Mouse (Mus musculus) liver, embryonic 14.5 days (tissue): Measurements from ENCODE around the gene Npas3. TPM values are rescaled to one million over a fixed set of nuclear protein-coding genes. Genes with fewer than 3 reads are reported as not detected.

Experiments used
- ATAC-seq: fragments of 200-750 bp; cut with Nextera tagmentation; 2 replicates; pipeline ENCODE4 v1.8.0; 2017; ENCODE audit warnings: moderate number of reproducible peaks, mild to moderate bottlenecking, moderate library complexity; ENCODE audit not compliant: insufficient read depth
- DNase-seq, 3 experiments: peaks; one replicate each; pipeline ENCODE4 v3.0.0-alpha.2; 2012 to 2013; ENCODE audit warnings: low read depth in 3 of 3, low spot score in 3 of 3
- H3K27ac ChIP-seq: fragments of 300-500 bp; sonication (generic); 2 replicates; pipeline ENCODE4 v1.5.1; 2014; ENCODE audit warnings: moderate library complexity, mild to moderate bottlenecking, control low read depth, inconsistent platforms
- H3K27me3 ChIP-seq: fragments of 300-500 bp; sonication (generic); 2 replicates; pipeline ENCODE4 v1.6.1; 2014; ENCODE audit warnings: mild to moderate bottlenecking, low read length, moderate library complexity; ENCODE audit not compliant: control insufficient read depth, insufficient read depth
- H3K36me3 ChIP-seq: fragments of 300-500 bp; sonication (generic); replicated peaks from 2 replicates; pipeline ENCODE4 v1.6.1; 2014; ENCODE audit warnings: low read depth; ENCODE audit not compliant: control insufficient read depth, insufficient read depth
- H3K4me1 ChIP-seq, 2 experiments: fragments of 200-500 bp in 1 of 2; fragments of 300-500 bp in 1 of 2; sonication (generic) in 1 of 2; replicated peaks; 2 replicates each; pipeline ENCODE4 v1.6.1; 2012 to 2014; ENCODE audit warnings: antibody characterized with exemption in 1 of 2, inconsistent platforms in 1 of 2, low read length in 1 of 2; ENCODE audit not compliant: control insufficient read depth in 2 of 2, insufficient read depth in 2 of 2
- H3K4me2 ChIP-seq: fragments of 300-500 bp; sonication (generic); 2 replicates; pipeline ENCODE4 v1.6.1; 2014; ENCODE audit warnings: low read depth, mild to moderate bottlenecking, control low read depth, moderate library complexity
- H3K4me3 ChIP-seq, 2 experiments: fragments of 200-500 bp in 1 of 2; fragments of 300-500 bp in 1 of 2; sonication (generic) in 1 of 2; 2 replicates each; pipeline ENCODE4 v1.5.1; 2012 to 2014; ENCODE audit warnings: low read depth in 2 of 2, low read length in 2 of 2, mild to moderate bottlenecking in 2 of 2, control low read depth in 1 of 2, inconsistent platforms in 1 of 2, moderate library complexity in 1 of 2; ENCODE audit not compliant: insufficient read depth in 1 of 2
- H3K9ac ChIP-seq: fragments of 300-500 bp; sonication (generic); replicated peaks from 2 replicates; pipeline ENCODE4 v1.6.1; 2014; ENCODE audit warnings: mild to moderate bottlenecking, control low read depth, moderate library complexity
- H3K9me3 ChIP-seq: fragments of 300-500 bp; sonication (generic); 2 replicates; pipeline ENCODE4 v1.6.1; 2016; ENCODE audit warnings: low read length, mixed read lengths; ENCODE audit not compliant: control insufficient read depth
- CTCF ChIP-seq: IDR thresholded peaks from 2 replicates; pipeline ENCODE4 v1.5.1; 2016; ENCODE audit warnings: antibody characterized with exemption, low read depth, control low read depth
- EP300 ChIP-seq: IDR thresholded peaks from 2 replicates; pipeline ENCODE4 v1.6.1; 2016; ENCODE audit warnings: antibody characterized with exemption, low read depth
- WGBS: fragments of 180-500 bp; shearing (Covaris S2); extraction: QIAGEN DNeasy Blood & Tissue Kit; methylation state at CpG from one replicate; pipeline ENCODE4 v1.1.7; 2014; ENCODE audit not compliant: insufficient replicate concordance; 5-methylcytosine and 5-hydroxymethylcytosine counted together
- polyA plus RNA-seq, 2 experiments: library from polyadenylated mRNA; depleted of rRNA in 1 of 2; stranded (reverse) in 1 of 2; unstranded in 1 of 2; fragments of >200 nt; fragmentation: Nextera tagmentation in 1 of 2; extraction: Ambion mirVana in 1 of 2; gene quantifications; 2 replicates each; pipeline versions ENCODE4 v1.2.1 to v1.2.3; 2012 to 2014

Npas3 gene
- polyA plus RNA-seq, 2 experiments, result 0.08 to 0.09 TPM

GRCm38 (mm10) chr12:53514885-53515284 lies 266.4 kb downstream of the Npas3 start:
- no peaks in the 10 kb centered on the region for H3K36me3 ChIP-seq
- no peak overlapping the region for H3K4me3 ChIP-seq
- H3K27me3 ChIP-seq, result no peaks in the 10 kb centered on the region
- TF ChIP-seq CTCF, result no peak
- no peak for TF ChIP-seq EP300
- no peak overlapping the region for H3K27ac ChIP-seq
- H3K4me1 ChIP-seq, result no peaks in the 10 kb centered on the region
- DNase-seq, result no peak
- 42% methylated on average over 4 of the region's 4 CpGs for WGBS
- ATAC-seq, result no peak
- H3K9me3 ChIP-seq, result no peaks in the 10 kb centered on the region
- H3K4me2 ChIP-seq, result no peak overlapping the region
- no peak overlapping the region for H3K9ac ChIP-seq

DNA sequence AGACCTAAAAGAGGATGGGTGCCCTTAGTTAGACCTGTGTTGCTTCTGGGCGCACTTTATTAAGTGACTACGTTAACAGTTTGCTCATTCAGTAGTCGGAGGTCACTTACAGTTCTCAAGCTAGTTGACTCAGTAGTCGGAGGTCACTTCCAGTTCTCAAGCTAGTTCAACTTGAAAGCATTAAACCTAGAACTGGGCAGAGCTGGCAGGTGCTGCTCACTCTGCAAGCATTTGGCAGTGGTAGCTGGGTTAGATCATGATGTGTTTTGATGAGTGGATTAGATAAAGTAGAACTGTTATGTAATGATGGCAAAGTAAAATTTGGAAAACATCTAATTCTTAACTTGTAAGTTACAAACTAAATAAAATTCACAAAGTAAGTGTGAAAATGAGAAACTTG lies 271.1 kb downstream of the Npas3 start:
- no peaks in the 10 kb centered on the region for H3K9me3 ChIP-seq
- H3K27me3 ChIP-seq, result no peaks in the 10 kb centered on the region
- no peak for TF ChIP-seq EP300
- no peak for TF ChIP-seq CTCF
- 75% methylated on average over 4 of the region's 4 CpGs for WGBS
- no peak overlapping the region for H3K4me3 ChIP-seq
- no peak overlapping the region for H3K4me2 ChIP-seq
- no peak overlapping the region for H3K27ac ChIP-seq
- no peak overlapping the region for H3K9ac ChIP-seq
- DNase-seq (no peak), ATAC-seq (no peak)
- H3K36me3 ChIP-seq, result no peaks in the 10 kb centered on the region
- H3K4me1 ChIP-seq, result no peaks in the 10 kb centered on the region

DNA sequence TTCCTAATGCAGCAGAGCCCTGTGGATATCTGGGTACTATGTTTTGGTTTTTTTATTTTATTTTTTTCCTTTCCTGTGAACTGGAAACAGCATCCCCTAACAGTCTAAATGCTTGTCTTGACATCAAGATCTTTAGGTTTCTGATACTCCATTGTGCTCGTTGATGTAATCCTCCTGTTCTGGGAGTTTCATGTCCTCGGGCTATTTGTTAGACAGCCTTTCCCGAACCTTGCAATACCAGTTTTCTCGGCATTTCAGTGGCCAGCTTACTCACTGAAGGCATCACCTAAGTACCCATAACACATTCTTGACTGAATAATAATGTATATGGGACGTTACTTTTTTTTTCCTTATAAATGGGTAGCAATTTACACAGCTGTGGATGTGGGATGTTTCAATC lies 274.2 kb downstream of the Npas3 start:
- ATAC-seq (no peak), DNase-seq (no peak)
- H3K4me1 ChIP-seq, result no peaks in the 10 kb centered on the region
- no peak for TF ChIP-seq EP300
- TF ChIP-seq CTCF, result no peak
- H3K27ac ChIP-seq, result no peak overlapping the region
- H3K36me3 ChIP-seq, result no peaks in the 10 kb centered on the region
- H3K9me3 ChIP-seq, result no peaks in the 10 kb centered on the region
- 56% methylated on average over 5 of the region's 5 CpGs for WGBS
- H3K27me3 ChIP-seq, result no peaks in the 10 kb centered on the region
- H3K4me3 ChIP-seq, result no peak overlapping the region
- no peak overlapping the region for H3K9ac ChIP-seq
- no peak overlapping the region for H3K4me2 ChIP-seq

DNA sequence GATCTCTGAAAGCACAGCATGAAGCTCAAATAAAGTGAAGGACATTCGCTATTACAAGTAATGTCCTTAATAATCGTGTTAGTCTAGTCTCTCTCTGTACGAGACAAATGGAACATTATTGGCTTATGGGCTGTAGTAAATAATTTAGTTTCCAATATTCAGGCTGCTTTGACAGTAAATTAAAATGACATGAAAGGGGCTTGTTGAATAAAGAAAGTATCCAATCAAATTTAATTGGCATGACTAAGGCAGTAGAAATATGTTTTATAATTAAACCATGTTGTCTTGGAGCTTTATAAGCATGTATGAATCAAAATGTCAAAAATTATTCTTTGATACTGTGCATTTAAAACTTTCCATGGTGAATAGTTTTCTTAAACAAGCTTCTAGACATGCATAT lies 278.6 kb downstream of the Npas3 start:
- no peak for ATAC-seq
- Histone ChIP-seq H3K27ac (no peak overlapping the region), H3K4me3 (no peak overlapping the region), H3K9me3 (no peaks in the 10 kb centered on the region), H3K27me3 (no peaks in the 10 kb centered on the region), H3K9ac (no peak overlapping the region), H3K36me3 (no peaks in the 10 kb centered on the region), H3K4me1 (no peaks in the 10 kb centered on the region), H3K4me2 (no peak overlapping the region)
- no peak for TF ChIP-seq EP300
- no peak for TF ChIP-seq CTCF
- 72% methylated on average over 3 of the region's 3 CpGs for WGBS
- DNase-seq, result no peak

DNA sequence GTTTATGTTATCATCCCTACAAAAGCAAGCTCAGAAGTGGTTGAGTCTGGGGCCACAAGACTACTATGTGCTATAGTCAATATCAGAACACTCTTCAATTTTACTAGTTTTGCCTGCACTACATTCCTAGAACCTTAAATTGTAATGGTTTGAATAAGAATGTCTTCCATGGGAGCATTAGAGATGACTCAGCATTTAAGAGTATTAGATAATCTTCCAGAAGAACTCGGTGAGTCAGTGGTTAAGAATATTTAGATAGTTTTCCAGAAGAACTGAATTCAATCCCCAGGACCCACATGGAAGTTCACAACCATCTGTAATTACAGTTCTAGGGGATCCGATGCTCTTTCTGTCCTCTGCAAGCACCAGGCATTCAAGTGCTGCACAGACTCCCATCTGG lies 280.9 kb downstream of the Npas3 start:
- Histone ChIP-seq H3K27me3 (no peaks in the 10 kb centered on the region), H3K27ac (no peak overlapping the region), H3K36me3 (no peaks in the 10 kb centered on the region), H3K4me3 (no peak overlapping the region), H3K4me1 (no peaks in the 10 kb centered on the region), H3K9ac (no peak overlapping the region), H3K4me2 (no peak overlapping the region), H3K9me3 (no peaks in the 10 kb centered on the region)
- no peak for ATAC-seq
- DNase-seq, result no peak
- TF ChIP-seq EP300, result no peak
- no peak for TF ChIP-seq CTCF
- 48% methylated on average over 2 of the region's 2 CpGs for WGBS

DNA sequence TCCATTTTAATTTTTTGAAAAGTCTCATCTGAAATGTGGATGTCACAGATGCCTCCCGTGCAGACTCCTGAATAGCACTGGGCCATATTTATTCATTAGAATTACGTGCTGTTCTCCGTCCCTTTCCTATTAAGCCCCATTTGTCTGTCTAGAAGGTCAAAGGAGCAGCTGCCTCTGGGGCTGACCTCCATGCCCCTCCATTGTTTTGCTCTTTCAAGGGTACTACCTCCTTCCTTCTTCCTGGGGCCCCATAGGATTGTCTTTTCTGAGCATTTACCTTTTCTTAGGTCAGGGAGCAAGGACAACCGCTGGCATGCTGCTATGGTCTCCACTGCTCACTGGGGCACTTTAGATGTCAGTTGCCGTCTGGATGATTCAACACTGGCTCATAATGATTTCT lies 288.3 kb downstream of the Npas3 start:
- Histone ChIP-seq H3K9ac (no peak overlapping the region), H3K9me3 (no peaks in the 10 kb centered on the region), H3K27ac (no peak overlapping the region), H3K4me1 (no peaks in the 10 kb centered on the region), H3K4me3 (no peak overlapping the region), H3K4me2 (no peak overlapping the region), H3K27me3 (no peaks in the 10 kb centered on the region), H3K36me3 (no peaks in the 10 kb centered on the region)
- no peak for TF ChIP-seq CTCF
- TF ChIP-seq EP300, result no peak
- ATAC-seq (no peak), DNase-seq (no peak)
- WGBS, result 58% methylated on average over 5 of the region's 5 CpGs
